Mouse (Mus musculus) liver, adult 2 months (tissue): ENCODE results near the gene Irf7. TPM values are rescaled to one million over a fixed set of nuclear protein-coding genes. Genes with fewer than 3 reads are reported as not detected.

Experiments
- DNase-seq: peaks from one replicate; pipeline ENCODE4 v3.0.0-alpha.2; 2011; ENCODE audit warnings: low read depth, low spot score; ENCODE audit errors: extremely low read depth
- H3K27ac ChIP-seq: fragments of 200-500 bp; replicated peaks from 2 replicates; pipeline ENCODE4 v1.5.1; 2012; ENCODE audit warnings: low read depth, mild to moderate bottlenecking, control low read depth, inconsistent platforms, low read length; ENCODE audit not compliant: insufficient read depth
- H3K27me3 ChIP-seq: fragments of 200-500 bp; 2 replicates; pipeline ENCODE4 v1.6.1; 2012; ENCODE audit warnings: mild to moderate bottlenecking, moderate library complexity, low read length, inconsistent platforms; ENCODE audit not compliant: control insufficient read depth, insufficient read depth
- H3K36me3 ChIP-seq: fragments of 200-500 bp; 2 replicates; pipeline ENCODE4 v1.6.1; 2012; ENCODE audit warnings: low read length, inconsistent platforms; ENCODE audit not compliant: control insufficient read depth, insufficient read depth
- H3K4me1 ChIP-seq: fragments of 200-500 bp; 2 replicates; pipeline ENCODE4 v1.6.1; 2011; ENCODE audit warnings: low read length; ENCODE audit not compliant: control insufficient read depth, insufficient read depth
- H3K4me3 ChIP-seq: fragments of 200-500 bp; 2 replicates; pipeline ENCODE4 v1.5.1; 2011; ENCODE audit warnings: low read depth, mild to moderate bottlenecking, control low read depth, low read length, moderate library complexity; ENCODE audit not compliant: insufficient read depth
- H3K79me2 ChIP-seq: fragments of 200-500 bp; 2 replicates; pipeline ENCODE4 v1.6.1; 2012; ENCODE audit warnings: inconsistent platforms, mild to moderate bottlenecking, low read length, moderate library complexity; ENCODE audit not compliant: control insufficient read depth, insufficient read depth
- H3K9ac ChIP-seq: fragments of 200-500 bp; 2 replicates; pipeline ENCODE4 v1.6.1; 2012; ENCODE audit warnings: low read depth, mild to moderate bottlenecking, control low read depth, inconsistent platforms, low read length
- CTCF ChIP-seq: fragments of 200-500 bp; IDR thresholded peaks from 2 replicates; pipeline ENCODE4 v1.5.1; 2011; ENCODE audit warnings: low read depth, low read length, control low read depth
- POLR2A ChIP-seq: fragments of 200-500 bp; IDR thresholded peaks from 2 replicates; pipeline ENCODE4 v1.6.1; 2011; ENCODE audit warnings: low read length, control low read depth; ENCODE audit not compliant: insufficient read depth; ENCODE audit errors: extremely low read depth
- WGBS: fragments of 180-500 bp; shearing (Covaris S2); methylation state at CpG from one replicate; pipeline ENCODE4 v1.1.7; 2018; 5-methylcytosine and 5-hydroxymethylcytosine counted together
- polyA plus RNA-seq: library from polyadenylated mRNA; depleted of rRNA; stranded (reverse); fragments of >200 nt; gene quantifications from 2 replicates; pipeline ENCODE4 v1.2.3, GENCODE M21; 2012
- total RNA-seq: library from RNA; depleted of rRNA; stranded (reverse); fragments of >200 nt; gene quantifications from 2 replicates; pipeline ENCODE4 v1.2.3, GENCODE M21; 2014

The Irf7 gene
- total and polyA plus RNA-seq, 2 experiments = 32.2 to 102 TPM

DNA sequence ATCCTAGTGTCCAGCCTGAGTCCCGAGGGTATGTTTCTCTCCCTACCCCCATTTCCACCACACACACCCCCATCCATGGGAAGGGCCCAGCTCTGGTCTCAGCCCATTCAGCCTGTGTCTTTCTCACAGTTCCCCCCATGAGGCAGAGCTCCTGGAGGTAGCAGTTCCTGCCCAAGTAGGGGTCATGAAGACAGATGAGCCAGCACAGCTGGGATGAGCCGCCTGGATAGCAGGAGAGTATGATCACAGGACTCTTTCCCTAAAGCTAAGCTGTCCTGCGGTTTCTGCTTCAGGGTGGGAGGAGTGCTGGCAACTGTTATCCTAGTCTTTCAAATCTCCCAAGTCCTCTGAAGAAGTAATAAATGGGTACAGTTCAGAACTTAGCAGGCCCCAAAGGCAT is 48.1 kb downstream of the Irf7 start:
- no peak for DNase-seq
- WGBS = 80% methylated on average over 3 of the region's 3 CpGs
- Histone ChIP-seq H3K27ac (no peak overlapping the region), H3K36me3 (no peaks in the 10 kb centered on the region), H3K4me3 (no peak overlapping the region), H3K9ac (no peak overlapping the region), H3K79me2 (peaks cover 12% of the 10 kb centered on the region; the same call in 1 of the 2 replicates), H3K4me1 (peaks cover 22% of the 10 kb centered on the region), H3K27me3 (no peaks in the 10 kb centered on the region)
- no peak for TF ChIP-seq CTCF
- TF ChIP-seq POLR2A = no peak

DNA sequence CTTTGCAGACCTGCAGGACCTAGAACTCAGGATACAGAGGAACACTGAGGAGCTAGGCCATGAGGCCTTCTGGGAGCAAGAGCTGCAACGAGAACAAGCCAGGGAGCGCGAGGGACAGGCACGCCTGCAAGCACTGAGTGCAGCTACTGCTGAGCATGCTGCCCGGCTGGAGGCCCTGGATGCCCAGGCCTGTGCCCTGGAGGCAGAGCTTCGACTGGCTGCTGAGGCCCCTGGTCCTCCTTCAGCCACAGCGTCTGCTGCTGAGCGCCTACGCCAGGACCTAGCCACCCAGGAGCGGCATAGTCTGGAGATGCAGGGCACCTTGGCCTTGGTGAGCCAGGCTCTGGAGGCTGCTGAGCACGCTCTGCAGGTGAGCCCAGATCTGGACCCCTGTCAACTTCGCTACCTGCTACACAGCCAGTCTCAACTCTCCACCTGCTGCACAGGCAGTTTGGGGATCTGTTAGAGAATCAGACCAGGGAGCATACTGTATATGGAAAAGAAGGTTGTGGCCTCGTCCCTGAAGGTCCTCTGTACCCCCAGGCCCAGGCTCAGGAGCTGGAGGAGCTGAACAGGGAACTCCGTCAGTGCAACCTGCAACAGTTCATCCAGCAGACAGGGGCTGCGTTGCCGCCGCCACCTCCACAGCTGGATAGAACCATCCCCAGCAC is 48.8 kb downstream of the Irf7 start:
- Histone ChIP-seq H3K27ac (peak overlapping the region; percentile 89), H3K9ac (peak overlapping the region; percentile 65), H3K79me2 (peaks cover 12% of the 10 kb centered on the region; the same call in 1 of the 2 replicates), H3K4me3 (peak overlapping the region; percentile 47; the same call in 1 of the 2 replicates), H3K4me1 (peaks cover 22% of the 10 kb centered on the region), H3K27me3 (no peaks in the 10 kb centered on the region), H3K36me3 (no peaks in the 10 kb centered on the region)
- WGBS = 85% methylated on average over 17 of the region's 17 CpGs
- TF ChIP-seq POLR2A (no peak), CTCF (no peak)
- no peak for DNase-seq

DNA sequence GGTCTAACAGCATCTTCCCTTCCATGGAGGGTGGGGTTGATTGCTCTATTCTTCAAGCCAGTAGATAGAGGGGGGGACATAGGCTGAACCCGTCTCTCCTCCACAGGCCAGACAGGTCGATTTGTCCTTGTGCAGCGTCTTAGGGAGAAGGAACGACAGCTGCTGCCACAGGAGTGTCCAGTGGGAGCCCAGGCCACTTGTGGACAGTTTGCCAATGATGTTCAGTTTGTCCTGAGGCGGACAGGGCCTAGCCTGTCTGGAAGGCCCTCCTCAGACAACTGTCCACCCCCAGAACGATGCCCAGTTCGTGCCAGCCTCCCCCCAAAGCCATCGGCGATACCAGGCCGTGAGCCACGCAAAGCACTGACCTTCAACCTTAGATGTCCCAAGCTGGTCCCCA is 49.4 kb downstream of the Irf7 start:
- H3K4me3 ChIP-seq = peak overlapping the region; percentile 50
- H3K4me1 ChIP-seq = peaks cover 20% of the 10 kb centered on the region
- H3K27ac ChIP-seq = peak overlapping the region; percentile 89

DNA sequence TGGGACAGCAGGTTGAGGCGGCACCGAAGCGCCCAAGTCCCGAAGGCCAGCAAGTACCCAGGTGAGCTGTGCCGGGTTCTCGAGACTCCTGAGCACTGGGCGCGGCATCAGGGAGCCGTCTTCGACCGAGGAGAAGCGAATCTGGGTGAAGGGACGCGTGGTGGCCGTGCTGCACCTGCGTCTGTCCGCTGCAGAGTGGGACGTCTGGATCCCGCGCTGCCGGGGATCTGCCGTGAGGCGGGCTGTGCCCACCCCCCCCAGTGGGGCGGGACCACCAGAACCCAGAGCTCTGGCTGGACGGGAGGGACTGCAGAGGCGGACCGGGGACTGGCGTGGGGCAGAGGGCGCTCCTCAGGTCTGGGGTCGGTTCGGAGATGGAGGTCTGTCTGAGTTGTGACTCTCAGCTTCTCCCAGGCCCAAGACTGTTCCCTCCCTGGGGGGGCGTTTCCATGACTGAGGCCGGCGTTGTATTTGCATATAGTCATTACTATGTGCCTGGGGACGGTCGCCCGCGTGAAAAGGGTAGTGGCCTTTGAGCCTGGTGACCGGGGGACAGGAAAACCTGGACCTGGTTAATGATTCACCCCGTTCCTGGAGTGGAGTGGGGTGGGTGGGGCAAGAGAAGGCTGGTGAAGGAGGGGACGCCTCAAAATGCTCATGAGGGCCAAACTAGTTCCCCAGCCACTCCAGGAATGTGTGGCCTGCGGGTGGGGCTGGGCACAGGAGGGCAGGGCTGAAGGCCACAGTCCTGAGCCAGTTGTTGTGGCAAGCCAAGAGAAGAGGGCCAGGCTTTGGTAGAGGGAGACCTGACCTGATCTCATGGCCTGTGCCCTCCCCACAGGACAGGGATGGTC is 50.2 kb downstream of the Irf7 start:
- peak overlapping the region; percentile 88 for H3K9ac ChIP-seq
- no peaks in the 10 kb centered on the region for H3K27me3 ChIP-seq
- H3K4me3 ChIP-seq = peak overlapping the region; percentile 87
- peaks cover 17% of the 10 kb centered on the region for H3K4me1 ChIP-seq
- peaks cover 12% of the 10 kb centered on the region; the same call in 1 of the 2 replicates for H3K79me2 ChIP-seq
- WGBS = 2% methylated on average over 42 of the region's 42 CpGs
- peak overlapping the region; percentile 91 for H3K27ac ChIP-seq
- peak; percentile 50 for TF ChIP-seq POLR2A
- TF ChIP-seq CTCF = no peak
- DNase-seq = peak; percentile 99
- H3K36me3 ChIP-seq = no peaks in the 10 kb centered on the region

More for the DNA sequence above, 49.4 kb downstream of the Irf7 start:
- TF ChIP-seq POLR2A = no peak
- TF ChIP-seq CTCF = no peak
- peaks cover 12% of the 10 kb centered on the region; the same call in 1 of the 2 replicates for H3K79me2 ChIP-seq
- H3K9ac ChIP-seq = peak overlapping the region; percentile 65
- no peak for DNase-seq
- H3K27me3 ChIP-seq = no peaks in the 10 kb centered on the region
- no peaks in the 10 kb centered on the region for H3K36me3 ChIP-seq
- WGBS = 30% methylated on average over 11 of the region's 11 CpGs

GRCm38 (mm10) chr7:141215101-141215879 is 51.0 kb downstream of the Irf7 start, which contains the start of gene Rassf7:
Gene Rassf7, plus strand, starts transcription at chr7:141215860.
- Histone ChIP-seq H3K27ac (peak within 1 kb of the TSS; percentile 91), H3K79me2 (peaks cover 12% of the 10 kb centered on the region; the same call in 1 of the 2 replicates), H3K9ac (peak within 1 kb of the TSS; percentile 88), H3K4me3 (peak within 1 kb of the TSS; percentile 87), H3K27me3 (no peaks in the 10 kb centered on the region), H3K4me1 (peaks cover 16% of the 10 kb centered on the region), H3K36me3 (no peaks in the 10 kb centered on the region)
- DNase-seq = peak; percentile 90
- WGBS = 5% methylated on average over 41 of the region's 41 CpGs
- no peak for TF ChIP-seq CTCF
- 0 out of 2 replicates have a peak, but pooled peaks have one; percentile 15 for TF ChIP-seq POLR2A
